Mouse (Mus musculus) liver, adult 2 months (tissue): ENCODE measurements at regions not wholly inside any gene's neighbourhood (a gene's known extent, or its start where the extent isn't known, plus 50 kb on each side); places are given as distances from the start of the nearest gene placed in this dataset.

Experiments used
- CTCF ChIP-seq: fragments of 200-500 bp; IDR thresholded peaks from 2 replicates; pipeline ENCODE4 v1.5.1; 2011; ENCODE audit warnings: low read depth, low read length, control low read depth
- POLR2A ChIP-seq: fragments of 200-500 bp; IDR thresholded peaks from 2 replicates; pipeline ENCODE4 v1.6.1; 2011; ENCODE audit warnings: low read length, control low read depth; ENCODE audit not compliant: insufficient read depth; ENCODE audit errors: extremely low read depth

- TF ChIP-seq CTCF = no peak
- TF ChIP-seq POLR2A = no peak
These were observed 214.1 kb downstream of the Epha4 start for GRCm38 (mm10) chr1:77300806-77301205.
